Mouse (Mus musculus) embryonic facial prominence, embryonic 14.5 days (tissue): ENCODE measurements around the gene Ccnc. TPM values are rescaled to one million over a fixed set of nuclear protein-coding genes. Genes with fewer than 3 reads are reported as not detected.

ENCODE experiments used
- polyA plus RNA-seq: library from polyadenylated mRNA; unstranded; fragments of >200 nt; fragmentation: Nextera tagmentation; extraction: Ambion mirVana; gene quantifications from 2 replicates; pipeline ENCODE4 v1.2.1, GENCODE M21; 2014

Ccnc gene
- polyA plus RNA-seq, 1 experiment from 2014 or later = 42.1 TPM

Other genes with a start within 250 kb of the Ccnc start
- gene Prdm13, start 41.7 kb upstream of the Ccnc start, polyA plus RNA-seq = not detected in 2 replicates
- gene Usp45, start 39.5 kb downstream of the Ccnc start, polyA plus RNA-seq = 10.5 and 11.5 TPM in 2 replicates
- 8.9 and 10.3 TPM in 2 replicates for gene Tstd3, start 39.5 kb downstream of the Ccnc start, polyA plus RNA-seq
- gene Pnisr, start 119.9 kb downstream of the Ccnc start, polyA plus RNA-seq = 114 and 122 TPM in 2 replicates
- gene Coq3, start 152.0 kb downstream of the Ccnc start, polyA plus RNA-seq = 12.6 and 12.7 TPM in 2 replicates
- gene Faxc, start 203.6 kb downstream of the Ccnc start, polyA plus RNA-seq = 8.1 and 8.7 TPM in 2 replicates